Mouse (Mus musculus) c-Kit-negative CD71-positive TER-119-positive erythroid progenitor cells, embryonic 14.5 days (primary cell): ENCODE measurements at regions not wholly inside any gene's neighbourhood (a gene's known extent, or its start where the extent isn't known, plus 50 kb on each side); places are given as distances from the start of the nearest gene placed in this dataset.

Experiments used
- DNase-seq: peaks from one replicate; pipeline ENCODE4 v3.0.0-alpha.2; 2013; ENCODE audit warnings: low read depth, low spot score

- DNase-seq, result no peak
Measured at GRCm38 (mm10) chr10:118765051-118765450, 105.0 kb downstream of the Dyrk2 start.

GRCm38 (mm10) chr10:118765544-118766441 lies 104.2 kb downstream of the Dyrk2 start:
- no peak for DNase-seq

GRCm38 (mm10) chr10:118766826-118767225 lies 103.2 kb downstream of the Dyrk2 start:
- no peak for DNase-seq

GRCm38 (mm10) chr10:118769751-118770150 lies 100.3 kb downstream of the Dyrk2 start:
- DNase-seq, result no peak

GRCm38 (mm10) chr10:118778656-118779055 lies 91.4 kb downstream of the Dyrk2 start:
- no peak for DNase-seq

GRCm38 (mm10) chr10:118780831-118781569 lies 89.0 kb downstream of the Dyrk2 start:
- DNase-seq, result no peak

GRCm38 (mm10) chr10:118781811-118782232 lies 88.2 kb downstream of the Dyrk2 start:
- no peak for DNase-seq

- DNase-seq, result no peak
Measured at GRCm38 (mm10) chr10:118782646-118783045, 87.4 kb downstream of the Dyrk2 start.

- no peak for DNase-seq
Measured at GRCm38 (mm10) chr10:118787280-118787690, 82.7 kb downstream of the Dyrk2 start.

GRCm38 (mm10) chr10:118792352-118793100 lies 77.5 kb downstream of the Dyrk2 start:
- DNase-seq, result no peak

- no peak for DNase-seq
Measured at GRCm38 (mm10) chr10:118793794-118794193, 76.2 kb downstream of the Dyrk2 start.

- DNase-seq, result no peak
Measured at GRCm38 (mm10) chr10:118794395-118795060, 75.5 kb downstream of the Dyrk2 start.

GRCm38 (mm10) chr10:118795061-118795407 lies 75.0 kb downstream of the Dyrk2 start:
- DNase-seq, result no peak

GRCm38 (mm10) chr10:118796512-118796911 lies 73.5 kb downstream of the Dyrk2 start:
- DNase-seq, result no peak

GRCm38 (mm10) chr10:118797256-118797655 lies 72.8 kb downstream of the Dyrk2 start:
- no peak for DNase-seq

- DNase-seq, result no peak
Measured at GRCm38 (mm10) chr10:118799767-118800166, 70.2 kb downstream of the Dyrk2 start.

- DNase-seq, result no peak
Measured at GRCm38 (mm10) chr10:118803922-118804557, 66.0 kb downstream of the Dyrk2 start.

- no peak for DNase-seq
Measured at GRCm38 (mm10) chr10:118804574-118804973, 65.4 kb downstream of the Dyrk2 start.
